Mouse (Mus musculus) ES-E14 (cell line): ENCODE data around the gene Cd8a.

Experiments
- CHD2 ChIP-seq: IDR thresholded peaks from 2 replicates; pipeline ENCODE4 v1.6.1; 2014; ENCODE audit warnings: mild to moderate bottlenecking, low read depth, low read length, inconsistent platforms
- HCFC1 ChIP-seq: IDR thresholded peaks from 2 replicates; pipeline ENCODE4 v1.6.1; 2012; ENCODE audit warnings: low read length, inconsistent platforms, borderline replicate concordance; ENCODE audit not compliant: insufficient read depth
- MAFK ChIP-seq: IDR thresholded peaks from 2 replicates; pipeline ENCODE4 v1.6.1; 2014; ENCODE audit warnings: mild to moderate bottlenecking, low read depth, low read length, inconsistent platforms; ENCODE audit not compliant: insufficient read depth
- ZC3H11A ChIP-seq: IDR thresholded peaks from 2 replicates; pipeline ENCODE4 v1.6.1; 2012; ENCODE audit warnings: low read depth, mild to moderate bottlenecking, inconsistent platforms, low read length, borderline replicate concordance
- ZNF384 ChIP-seq: IDR thresholded peaks from 2 replicates; pipeline ENCODE4 v1.6.1; 2012; ENCODE audit warnings: low read depth, low read length, inconsistent platforms

DNA sequence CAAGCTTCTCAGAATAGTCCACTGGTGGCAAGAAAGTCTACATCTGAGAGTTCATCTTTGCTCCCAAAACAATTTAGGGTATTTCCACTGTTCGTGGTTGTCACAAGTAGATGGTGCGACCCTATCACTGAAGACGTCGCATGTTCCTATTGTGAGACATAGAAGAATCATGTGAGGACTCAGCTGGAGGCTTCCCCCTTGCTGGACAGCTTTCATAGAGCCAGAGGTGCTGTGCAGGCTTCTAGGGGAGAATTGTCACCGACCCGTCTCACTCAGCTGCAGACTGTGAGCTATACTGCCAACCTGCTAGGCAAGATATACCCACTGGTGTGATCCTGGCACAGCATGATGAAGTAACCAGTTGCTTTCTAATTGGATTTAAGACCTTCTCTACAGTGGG is 21.0 kb upstream of the Cd8a start:
- TF ChIP-seq ZNF384 = no peak
- TF ChIP-seq ZC3H11A = no peak
- no peak for TF ChIP-seq MAFK
- no peak for TF ChIP-seq CHD2
- no peak for TF ChIP-seq HCFC1
